Mouse (Mus musculus) brain, adult 2 months (tissue): ENCODE data around the gene Rtf1.
"Not testable (repeated sequence)": the region's sequence is repeated elsewhere in the genome, so short reads cannot be mapped to it uniquely, and the experiment has no call there.

ENCODE experiments used
- DNase-seq: peaks from one replicate; pipeline ENCODE4 v3.0.0; 2011; ENCODE audit warnings: low read depth, low spot score

The Rtf1 gene

GRCm38 (mm10) chr2:119674525-119675214 lies at the start of gene Rtf1:
TSS of gene Rtf1 (plus strand) at chr2:119675068.
- DNase-seq: peak; percentile 92

- no peak for DNase-seq
Observed at GRCm38 (mm10) chr2:119636781-119637180, 38.1 kb upstream of the Rtf1 start.

GRCm38 (mm10) chr2:119641214-119641912 lies 33.5 kb upstream of the Rtf1 start:
- no peak for DNase-seq

GRCm38 (mm10) chr2:119644254-119644653 lies 30.6 kb upstream of the Rtf1 start:
- no peak for DNase-seq

- peak; percentile 93 for DNase-seq
Observed at GRCm38 (mm10) chr2:119662220-119663182, 12.4 kb upstream of the Rtf1 start, which contains the start of gene Ndufaf1. TSS of gene Ndufaf1 (minus strand) at chr2:119662827.

- not testable (repeated sequence) for DNase-seq
Observed at GRCm38 (mm10) chr2:119665744-119666143, 9.1 kb upstream of the Rtf1 start.

GRCm38 (mm10) chr2:119669010-119669409 lies 5.9 kb upstream of the Rtf1 start:
- DNase-seq: peak; percentile 30

- DNase-seq: peak; percentile 11
Observed at GRCm38 (mm10) chr2:119675215-119675784, 432 bp downstream of the Rtf1 start.

GRCm38 (mm10) chr2:119675831-119676230 lies 963 bp downstream of the Rtf1 start:
- no peak for DNase-seq

GRCm38 (mm10) chr2:119683706-119684105 lies 8.8 kb downstream of the Rtf1 start:
- no peak for DNase-seq

GRCm38 (mm10) chr2:119692003-119692701 lies 17.3 kb downstream of the Rtf1 start:
- DNase-seq: peak; percentile 42

GRCm38 (mm10) chr2:119694826-119695225 lies 20.0 kb downstream of the Rtf1 start:
- DNase-seq: no peak

GRCm38 (mm10) chr2:119696111-119696510 lies 21.2 kb downstream of the Rtf1 start:
- peak; percentile 27 for DNase-seq

- DNase-seq: no peak
Observed at GRCm38 (mm10) chr2:119698472-119698871, 23.6 kb downstream of the Rtf1 start.

GRCm38 (mm10) chr2:119699962-119700361 lies 25.1 kb downstream of the Rtf1 start:
- DNase-seq: peak; percentile 56

- DNase-seq: peak; percentile 21
Observed at GRCm38 (mm10) chr2:119703171-119703570, 28.3 kb downstream of the Rtf1 start.

- DNase-seq: no peak
Observed at GRCm38 (mm10) chr2:119707676-119708075, 32.8 kb downstream of the Rtf1 start.

GRCm38 (mm10) chr2:119710011-119710410 lies 35.1 kb downstream of the Rtf1 start:
- DNase-seq: no peak

- DNase-seq: not testable (repeated sequence)
Observed at GRCm38 (mm10) chr2:119715868-119716267, 41.0 kb downstream of the Rtf1 start.

- no peak for DNase-seq
Observed at GRCm38 (mm10) chr2:119721070-119721469, 46.2 kb downstream of the Rtf1 start.
